Mouse (Mus musculus): ENCODE results near the gene Ppp4r1. TPM values are rescaled to one million over a fixed set of nuclear protein-coding genes. Genes with fewer than 3 reads are reported as not detected.

Ppp4r1 gene
- total and polyA plus RNA-seq, 3 experiments = 21.8 to 313 (median 34.3) TPM

- Histone ChIP-seq H3K36me3 (ENCODE audit: control insufficient read depth in 1 of 2, insufficient read depth in 2 of 2, low read length in 2 of 2) (peaks cover 0 to 25% of the 10 kb centered on the region in 2 experiments; a peak in 2 of 4 replicates), H3K4me1 (ENCODE audit: control insufficient read depth in 1 of 2, insufficient read depth in 2 of 2, low read length in 2 of 2) (no peaks in the 10 kb centered on the region), H3K9me3 (replicated peaks; ENCODE audit: insufficient read depth, low read length) (no peaks in the 10 kb centered on the region), H3K27ac (ENCODE audit: control insufficient read depth, low read depth, low read length) (no peak overlapping the region), H3K4me3 (ENCODE audit: control insufficient read depth in 1 of 2, insufficient read depth in 1 of 2, low read depth in 2 of 2, low read length in 2 of 2) (no peak overlapping the region), H3K27me3 (ENCODE audit: control insufficient read depth in 1 of 2, insufficient read depth in 2 of 2, low read length in 2 of 2) (no peaks in the 10 kb centered on the region), H3K79me2 (ENCODE audit: control insufficient read depth, insufficient read depth, low read length, poor library complexity) (no peaks in the 10 kb centered on the region), H3K9ac (ENCODE audit: control insufficient read depth, low read depth, low read length, poor library complexity, severe bottlenecking) (no peak overlapping the region)
- no peak for DNase-seq (ENCODE audit: low read depth, low spot score)
- no peak for TF ChIP-seq KAT2A (conservative IDR thresholded peaks at IDR 0.05; ENCODE audit: low read depth, low read length)
- no peak for TF ChIP-seq POLR2AphosphoS5 (IDR thresholded peaks at IDR 0.05; ENCODE audit: borderline replicate concordance, low read depth, low read length)
- no peak for TF ChIP-seq ELF1 (IDR thresholded peaks at IDR 0.05; ENCODE audit: low read depth, low read length)
- no peak for TF ChIP-seq ZNF384 (IDR thresholded peaks at IDR 0.05; ENCODE audit: low read depth, low read length)
Measured at GRCm38 (mm10) chr17:65833891-65834290, 51.5 kb downstream of the Ppp4r1 start.

- TF ChIP-seq EP300 (IDR thresholded peaks at IDR 0.05; ENCODE audit: low read depth in 1 of 2, low read length in 2 of 2) (no peak), E2F4 (IDR thresholded peaks at IDR 0.05; ENCODE audit: borderline replicate concordance, low read depth, low read length) (no peak), POLR2A (IDR thresholded peaks at IDR 0.05; ENCODE audit: control insufficient read depth in 1 of 2, insufficient read depth in 1 of 2, low read depth in 1 of 2, low read length in 2 of 2, poor library complexity in 1 of 2) (no peak), TAL1 (IDR thresholded peaks at IDR 0.05; ENCODE audit: low read length) (no peak), POLR2AphosphoS2 (IDR thresholded peaks at IDR 0.05; ENCODE audit: low read length) (no peak), BHLHE40 (IDR thresholded peaks at IDR 0.05; ENCODE audit: borderline replicate concordance, low read depth, low read length) (no peak), CHD1 (IDR thresholded peaks at IDR 0.05; ENCODE audit: low read depth, low read length) (no peak), ETS1 (IDR thresholded peaks at IDR 0.05; ENCODE audit: low read depth, low read length) (no peak), SIN3A (IDR thresholded peaks at IDR 0.05; ENCODE audit: low read length) (no peak), HCFC1 (IDR thresholded peaks at IDR 0.05; ENCODE audit: low read depth, low read length) (no peak), JUND (IDR thresholded peaks at IDR 0.05; ENCODE audit: low read depth, low read length) (no peak), TCF12 (IDR thresholded peaks at IDR 0.05; ENCODE audit: low read depth, low read length) (no peak), MYC (IDR thresholded peaks at IDR 0.05; ENCODE audit: low read depth, low read length) (no peak), POLR2AphosphoS5 (IDR thresholded peaks at IDR 0.05; ENCODE audit: borderline replicate concordance, low read depth, low read length) (no peak)
- Histone ChIP-seq H3K79me2 (ENCODE audit: control insufficient read depth, insufficient read depth, low read length, poor library complexity) (no peaks in the 10 kb centered on the region), H3K9ac (ENCODE audit: control insufficient read depth, low read depth, low read length, poor library complexity, severe bottlenecking) (no peak overlapping the region), H3K27ac (ENCODE audit: control insufficient read depth, low read depth, low read length) (no peak overlapping the region), H3K9me3 (replicated peaks; ENCODE audit: insufficient read depth, low read length) (no peaks in the 10 kb centered on the region), H3K27me3 (ENCODE audit: control insufficient read depth in 1 of 2, insufficient read depth in 2 of 2, low read length in 2 of 2) (no peaks in the 10 kb centered on the region), H3K36me3 (ENCODE audit: control insufficient read depth in 1 of 2, insufficient read depth in 2 of 2, low read length in 2 of 2) (peaks cover 0 to 25% of the 10 kb centered on the region in 2 experiments; a peak in 2 of 4 replicates), H3K4me3 (ENCODE audit: control insufficient read depth in 1 of 2, insufficient read depth in 1 of 2, low read depth in 2 of 2, low read length in 2 of 2) (no peak overlapping the region), H3K4me1 (ENCODE audit: control insufficient read depth in 1 of 2, insufficient read depth in 2 of 2, low read length in 2 of 2) (no peaks in the 10 kb centered on the region)
- no peak for DNase-seq (ENCODE audit: low read depth, low spot score)
Measured at GRCm38 (mm10) chr17:65836746-65837145, 54.4 kb downstream of the Ppp4r1 start.

All from MEL (cell line).